Mouse (Mus musculus): ENCODE data around the gene Tssk1.

- no peak for TF ChIP-seq EP300 (IDR thresholded peaks at IDR 0.05; ENCODE audit: low read depth)
- no peak for TF ChIP-seq CTCF (IDR thresholded peaks at IDR 0.05; ENCODE audit: low read depth)
Measured at GRCm38 (mm10) chr16:17865770-17866169, 28.3 kb upstream of the Tssk1 start.
